Mouse (Mus musculus) R1 (cell line): ENCODE measurements around the gene Kirrel3.

ENCODE experiments used
- DNase-seq: peaks from one replicate; pipeline ENCODE4 v3.0.0-alpha.2; 2018; ENCODE audit warnings: low read depth, low spot score

The Kirrel3 gene

GRCm38 (mm10) chr9:34824358-34825088, 338.8 kb downstream of the Kirrel3 start:
- DNase-seq, result no peak

GRCm38 (mm10) chr9:34825089-34825400, 339.4 kb downstream of the Kirrel3 start:
- no peak for DNase-seq

GRCm38 (mm10) chr9:34825402-34826008, 339.8 kb downstream of the Kirrel3 start:
- no peak for DNase-seq

GRCm38 (mm10) chr9:34830696-34831095, 345.0 kb downstream of the Kirrel3 start:
- DNase-seq, result no peak

- no peak for DNase-seq
These were observed 351.1 kb downstream of the Kirrel3 start for GRCm38 (mm10) chr9:34836801-34837200.

GRCm38 (mm10) chr9:34837700-34838462, 352.2 kb downstream of the Kirrel3 start:
- peak; percentile 61 for DNase-seq

GRCm38 (mm10) chr9:34843275-34843965, 357.7 kb downstream of the Kirrel3 start:
- DNase-seq, result no peak

- DNase-seq, result no peak
These were observed 360.7 kb downstream of the Kirrel3 start for GRCm38 (mm10) chr9:34846440-34846839.

GRCm38 (mm10) chr9:34847664-34848063, 362.0 kb downstream of the Kirrel3 start:
- DNase-seq, result peak; percentile 30

- no peak for DNase-seq
These were observed 365.4 kb downstream of the Kirrel3 start for GRCm38 (mm10) chr9:34851136-34851535.

- peak; percentile 70 for DNase-seq
These were observed 371.9 kb downstream of the Kirrel3 start for GRCm38 (mm10) chr9:34857575-34857974.

GRCm38 (mm10) chr9:34858071-34858470, 372.4 kb downstream of the Kirrel3 start:
- no peak for DNase-seq

- DNase-seq, result no peak
These were observed 375.2 kb downstream of the Kirrel3 start for GRCm38 (mm10) chr9:34860934-34861333.

GRCm38 (mm10) chr9:34861775-34862174, 376.1 kb downstream of the Kirrel3 start:
- no peak for DNase-seq

GRCm38 (mm10) chr9:34865606-34866005, 379.9 kb downstream of the Kirrel3 start:
- no peak for DNase-seq

GRCm38 (mm10) chr9:34871316-34871966, 385.7 kb downstream of the Kirrel3 start:
- DNase-seq, result peak; percentile 55

GRCm38 (mm10) chr9:34875238-34875637, 389.5 kb downstream of the Kirrel3 start:
- no peak for DNase-seq

GRCm38 (mm10) chr9:34877186-34877585, 391.5 kb downstream of the Kirrel3 start:
- DNase-seq, result no peak

- DNase-seq, result no peak
These were observed 392.1 kb downstream of the Kirrel3 start for GRCm38 (mm10) chr9:34877799-34878198.

- DNase-seq, result no peak
These were observed 396.1 kb downstream of the Kirrel3 start for GRCm38 (mm10) chr9:34881750-34882149.

- no peak for DNase-seq
These were observed 396.5 kb downstream of the Kirrel3 start for GRCm38 (mm10) chr9:34882211-34882610.

GRCm38 (mm10) chr9:34883122-34883521, 397.4 kb downstream of the Kirrel3 start:
- peak; percentile 6 for DNase-seq
